ENCODE assay signal across 10 mouse cellular contexts in genomic region chr17:46453970-46454411, GRCm38 (mm10). TPM values are rescaled to one million over a fixed set of nuclear protein-coding genes. Genes with fewer than 3 reads are reported as not detected.
A peak's percentile ranks its signal among the peaks of the same experiment; 100 is the strongest.
DNase-seq lines count a peak whose midpoint lies in the region; ATAC-seq lines count a peak whose summit lies in the region.
"Had no signal": no experiment of that assay in that cellular context is flagged by ENCODE, and none has a peak within 500 bp of the region (broad histone marks: within the 10 kb centered on the region; RNA-seq: fewer than 3 reads in every experiment).

No protein-coding gene starts in this region.

- H3K27me3 ChIP-seq in heart, embryonic 16.5 days (ENCODE audit: control insufficient read depth, insufficient read depth, low read length): peaks cover 42% of the 10 kb centered on the region
- peaks cover 73% of the 10 kb centered on the region for H3K27me3 ChIP-seq in embryonic facial prominence, embryonic 13.5 days
- peaks cover 63% of the 10 kb centered on the region for H3K27me3 ChIP-seq in intestine, embryonic 15.5 days (replicated peaks)
- peaks cover 33% of the 10 kb centered on the region for H3K27me3 ChIP-seq in neural tube, embryonic 13.5 days

- ATAC-seq in heart, embryonic 16.5 days (replicated peaks; ENCODE audit: extremely low read depth, insufficient read depth, low FRiP score): no peak
- ATAC-seq in embryonic facial prominence, embryonic 13.5 days (ENCODE audit: insufficient number of reproducible peaks, insufficient read depth, low FRiP score, low TSS enrichment, low read depth): no peak
- no peak for ATAC-seq in intestine, embryonic 15.5 days
- ATAC-seq in neural tube, embryonic 13.5 days (ENCODE audit: low read depth): peak; percentile 29

- peak overlapping the region; percentile 47; the same call in 1 of the 2 replicates for H3K9ac ChIP-seq in heart, embryonic 16.5 days (ENCODE audit: low read length)
- peak overlapping the region; percentile 57 for H3K9ac ChIP-seq in embryonic facial prominence, embryonic 13.5 days
- H3K9ac ChIP-seq in intestine, embryonic 15.5 days: 0 out of 2 replicates have a peak overlapping the region, but pooled peaks have one; percentile 11
- peak overlapping the region; percentile 61 for H3K9ac ChIP-seq in neural tube, embryonic 13.5 days

- peak overlapping the region; percentile 80 for H3K4me2 ChIP-seq in heart, embryonic 16.5 days (ENCODE audit: low read depth, low read length)
- H3K4me2 ChIP-seq in embryonic facial prominence, embryonic 13.5 days: peak overlapping the region; percentile 94
- peak overlapping the region; percentile 86 for H3K4me2 ChIP-seq in intestine, embryonic 15.5 days (replicated peaks)
- H3K4me2 ChIP-seq in neural tube, embryonic 13.5 days: peak overlapping the region; percentile 63

- peaks cover 26% of the 10 kb centered on the region for H3K4me1 ChIP-seq in heart, embryonic 16.5 days (ENCODE audit: control insufficient read depth, insufficient read depth, low read length)
- H3K4me1 ChIP-seq in embryonic facial prominence, embryonic 13.5 days: peaks cover 25% of the 10 kb centered on the region
- H3K4me1 ChIP-seq in intestine, embryonic 15.5 days (replicated peaks): peaks cover 30% of the 10 kb centered on the region
- peaks cover 42% of the 10 kb centered on the region for H3K4me1 ChIP-seq in neural tube, embryonic 13.5 days (replicated peaks)

- H3K4me3 ChIP-seq in heart, embryonic 16.5 days (ENCODE audit: low read length): peak overlapping the region; percentile 51
- peak overlapping the region; percentile 50 for H3K4me3 ChIP-seq in embryonic facial prominence, embryonic 13.5 days
- peak overlapping the region; percentile 26 for H3K4me3 ChIP-seq in intestine, embryonic 15.5 days (replicated peaks)
- H3K4me3 ChIP-seq in neural tube, embryonic 13.5 days: peak overlapping the region; percentile 29

- intact Hi-C loops in heart, postnatal 14 days (cut with DNase I): loop anchor here (5.0 kb wide), 1 partner anchor 38 kb away; no protein-coding TSS in a partner anchor

- H3K36me3 ChIP-seq in heart, embryonic 16.5 days (ENCODE audit: control insufficient read depth, insufficient read depth): no peaks in the 10 kb centered on the region
- H3K36me3 ChIP-seq in embryonic facial prominence, embryonic 13.5 days: no peaks in the 10 kb centered on the region
- no peaks in the 10 kb centered on the region for H3K36me3 ChIP-seq in intestine, embryonic 15.5 days
- peaks cover 7% of the 10 kb centered on the region; the same call in 1 of the 2 replicates for H3K36me3 ChIP-seq in neural tube, embryonic 13.5 days

- no peaks in the 10 kb centered on the region for H3K9me3 ChIP-seq in heart, embryonic 16.5 days (replicated peaks; ENCODE audit: control insufficient read depth, low read length)
- H3K9me3 ChIP-seq in embryonic facial prominence, embryonic 13.5 days: no peaks in the 10 kb centered on the region
- H3K9me3 ChIP-seq in intestine, embryonic 15.5 days: no peaks in the 10 kb centered on the region
- no peaks in the 10 kb centered on the region for H3K9me3 ChIP-seq in neural tube, embryonic 13.5 days

- H3K27ac ChIP-seq in heart, embryonic 16.5 days (ENCODE audit: low read length): no peak overlapping the region
- no peak overlapping the region for H3K27ac ChIP-seq in embryonic facial prominence, embryonic 13.5 days
- H3K27ac ChIP-seq in intestine, embryonic 15.5 days: no peak overlapping the region
- peak overlapping the region; percentile 67 for H3K27ac ChIP-seq in neural tube, embryonic 13.5 days (replicated peaks)

- whole genome bisulfite sequencing in heart, embryonic 16.5 days: 3% methylated on average over 26 of the region's 26 CpGs
- 1% methylated on average over 26 of the region's 26 CpGs for WGBS in embryonic facial prominence, embryonic 13.5 days
- WGBS in intestine, embryonic 15.5 days: 4% methylated on average over 26 of the region's 26 CpGs
- WGBS in neural tube, embryonic 13.5 days: under 1% methylated on average over 26 of the region's 26 CpGs

- DNase-seq in heart, postnatal 14 days: no peak
- DNase-seq in cerebellum, postnatal 25 days: no peak
- no peak for DNase-seq in left cerebral cortex, adult 18-20 months (ENCODE audit: low spot score in 2 of 2)
- no peak for DNase-seq in spleen, postnatal 36 days (ENCODE audit: low spot score in 2 of 2)
- DNase-seq: cerebellum, adult 8-10 months had no signal

RNA-seq across cellular contexts. Expression of gene Slc22a7, which starts 15.7 kb away (rescaled TPM):
- polyA plus RNA-seq in heart, embryonic 16.5 days (2015; fragmentation: Nextera tagmentation; extraction: Ambion mirVana): 0.55 and 1.2 TPM in 2 replicates
- not detected for total RNA-seq in heart, postnatal 14 days (2021)
- not detected in 2 replicates for polyA plus RNA-seq in embryonic facial prominence, embryonic 13.5 days (2015; fragmentation: Nextera tagmentation; extraction: Ambion mirVana)
- polyA plus RNA-seq in intestine, embryonic 15.5 days (2015; fragmentation: Nextera tagmentation; extraction: Ambion mirVana): not detected in 2 replicates
- not detected in 2 replicates for polyA plus RNA-seq in neural tube, embryonic 13.5 days (2015; fragmentation: Nextera tagmentation; extraction: Ambion mirVana)
- total RNA-seq in left cerebral cortex, adult 18-20 months (2021): under 1 TPM; 0.30 TPM
- total RNA-seq: MEL had no signal

RNA-seq across cellular contexts. Expression of gene Crip3, which starts 25.3 kb away (rescaled TPM):
- polyA plus RNA-seq in heart, embryonic 16.5 days (2015; fragmentation: Nextera tagmentation; extraction: Ambion mirVana): 20.2 and 37.5 TPM in 2 replicates
- 1 to 10 TPM in 1 of 2 experiments, under 1 TPM in 1; 0.79 to 2.3 TPM for total RNA-seq in heart, postnatal 14 days (2021)
- polyA plus RNA-seq in embryonic facial prominence, embryonic 13.5 days (2015; fragmentation: Nextera tagmentation; extraction: Ambion mirVana): 1.1 and 3.3 TPM in 2 replicates
- polyA plus RNA-seq in intestine, embryonic 15.5 days (2015; fragmentation: Nextera tagmentation; extraction: Ambion mirVana): 0.92 TPM in 1 of 2 replicates, not detected in the other
- 0.96 and 1.5 TPM in 2 replicates for polyA plus RNA-seq in neural tube, embryonic 13.5 days (2015; fragmentation: Nextera tagmentation; extraction: Ambion mirVana)
- 1 to 10 TPM; 3.7 to 4.3 TPM for total RNA-seq in left cerebral cortex, adult 18-20 months (2021)
- total RNA-seq: MEL had no signal

RNA-seq across cellular contexts. Expression of gene Ttbk1, which starts 33.5 kb away (rescaled TPM):
- polyA plus RNA-seq in heart, embryonic 16.5 days (2015; fragmentation: Nextera tagmentation; extraction: Ambion mirVana): 0.07 and 0.14 TPM in 2 replicates
- total RNA-seq in heart, postnatal 14 days (2021): under 1 TPM; 0.29 to 0.48 TPM
- polyA plus RNA-seq in embryonic facial prominence, embryonic 13.5 days (2015; fragmentation: Nextera tagmentation; extraction: Ambion mirVana): 0.14 and 0.27 TPM in 2 replicates
- polyA plus RNA-seq in intestine, embryonic 15.5 days (2015; fragmentation: Nextera tagmentation; extraction: Ambion mirVana): 0.24 and 0.26 TPM in 2 replicates
- polyA plus RNA-seq in neural tube, embryonic 13.5 days (2015; fragmentation: Nextera tagmentation; extraction: Ambion mirVana): 6.0 and 6.9 TPM in 2 replicates
- 100 to 1,000 TPM; 130 to 135 TPM for total RNA-seq in left cerebral cortex, adult 18-20 months (2021)
- total RNA-seq: MEL had no signal

RNA-seq across cellular contexts. Expression of gene Dnph1, which starts 42.5 kb away (rescaled TPM):
- 28.0 and 29.6 TPM in 2 replicates for polyA plus RNA-seq in heart, embryonic 16.5 days (2015; fragmentation: Nextera tagmentation; extraction: Ambion mirVana)
- total RNA-seq in heart, postnatal 14 days (2021): 1 to 10 TPM; 2.1 to 2.4 TPM
- polyA plus RNA-seq in embryonic facial prominence, embryonic 13.5 days (2015; fragmentation: Nextera tagmentation; extraction: Ambion mirVana): 60.8 and 63.5 TPM in 2 replicates
- polyA plus RNA-seq in intestine, embryonic 15.5 days (2015; fragmentation: Nextera tagmentation; extraction: Ambion mirVana): 48.7 and 48.9 TPM in 2 replicates
- polyA plus RNA-seq in neural tube, embryonic 13.5 days (2015; fragmentation: Nextera tagmentation; extraction: Ambion mirVana): 19.0 and 19.2 TPM in 2 replicates
- total RNA-seq in left cerebral cortex, adult 18-20 months (2021): 1 to 10 TPM; 2.8 TPM

Comparison
In these comparisons a context has a peak if more than half of its experiments do, and no peak if none do; other contexts are left out.
1. H3K9ac ChIP-seq: peak in every context shown above with its lines; median percentile 61 in neural tube, embryonic 13.5 days; 57 in embryonic facial prominence, embryonic 13.5 days; 47 in heart, embryonic 16.5 days; 11 in intestine, embryonic 15.5 days.